Mouse (Mus musculus) Patski (cell line): Measurements from ENCODE around the gene Ncmap. TPM values are rescaled to one million over a fixed set of nuclear protein-coding genes. Genes with fewer than 3 reads are reported as not detected.

Experiments
- ATAC-seq: fragments of 100-300 bp; one replicate; pipeline ENCODE4 v1.8.0; 2021
- CTCF ChIA-PET: fragments of 350-600 bp; sonication (Branson Sonifier 250); formaldehyde crosslinking; loops from one replicate; lab custom pipeline; 2022; ENCODE audit warnings: inconsistent platforms; lab: Charles Lee
- POLR2A ChIA-PET: fragments of 350-600 bp; sonication (Branson Sonifier 250); formaldehyde crosslinking; loops from one replicate; lab custom pipeline; 2022; ENCODE audit warnings: antibody characterized with exemption, inconsistent platforms; lab: Charles Lee
- DNase-seq: peaks from one replicate; pipeline ENCODE4 v3.0.0-alpha.2; 2011; ENCODE audit warnings: low read depth, low spot score
- H3K27me3 ChIP-seq: fragments of 371-371 bp; one replicate; pipeline ENCODE4 v1.5.1; 2021
- CTCF ChIP-seq: fragments of 100-300 bp; IDR thresholded peaks from one replicate; pipeline ENCODE4 v1.5.1; 2021
- in situ Hi-C: fragments of 300-500 bp; cut with MboI; formaldehyde crosslinking; loops from 3 replicates; pipeline ENCODE4 v1.11.1; 2018; ENCODE audit warnings: low pct_unique_long_range_greater_than_20kb, mixed read lengths
- polyA plus RNA-seq: library from polyadenylated mRNA; unstranded; gene quantifications from one replicate; pipeline ENCODE4 v1.2.3, GENCODE M21; 2021

The Ncmap gene
- polyA plus RNA-seq, 1 experiment from 2014 or later, result not detected

DNA sequence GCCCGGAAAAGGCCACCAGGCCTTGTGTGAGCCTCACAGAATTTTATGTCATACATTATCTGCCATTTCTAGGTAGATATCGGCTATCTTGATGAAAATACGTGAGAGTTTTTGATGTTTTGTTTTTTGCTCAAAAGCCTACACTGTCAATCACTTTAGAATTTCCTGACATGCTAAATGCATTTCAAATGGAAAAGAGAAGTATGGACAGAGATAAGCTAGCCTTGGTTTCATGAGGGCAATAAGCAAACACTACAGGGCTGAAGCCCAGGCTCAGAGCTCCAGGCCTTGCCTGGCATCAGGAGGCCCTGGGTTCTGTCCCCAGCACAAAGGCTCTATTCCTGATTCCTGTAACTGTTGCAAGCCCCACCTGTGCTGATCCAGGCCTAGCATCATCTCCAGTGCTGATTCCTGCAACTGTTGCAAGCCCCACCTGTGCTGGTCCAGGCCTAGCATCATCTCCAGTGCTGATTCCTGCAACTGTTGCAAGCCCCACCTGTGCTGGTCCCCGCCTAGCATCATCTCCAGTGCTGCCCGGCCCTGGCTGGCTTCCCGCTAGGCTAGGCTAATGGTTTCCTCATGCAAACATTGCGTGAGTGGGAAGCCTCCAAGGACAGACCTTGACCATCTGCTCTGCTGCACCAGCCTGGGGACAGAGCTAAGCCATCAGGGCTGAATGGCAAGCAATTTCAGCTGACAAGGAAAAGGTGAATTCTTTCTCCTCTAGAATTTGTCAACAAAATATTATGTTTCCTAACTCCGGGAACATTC, 32.1 kb upstream of the Ncmap start:
- ATAC-seq, result no peak
- in situ Hi-C loops, result loop anchor here (5.0 kb wide), 1 partner anchor 48 kb away; no protein-coding TSS in a partner anchor

DNA sequence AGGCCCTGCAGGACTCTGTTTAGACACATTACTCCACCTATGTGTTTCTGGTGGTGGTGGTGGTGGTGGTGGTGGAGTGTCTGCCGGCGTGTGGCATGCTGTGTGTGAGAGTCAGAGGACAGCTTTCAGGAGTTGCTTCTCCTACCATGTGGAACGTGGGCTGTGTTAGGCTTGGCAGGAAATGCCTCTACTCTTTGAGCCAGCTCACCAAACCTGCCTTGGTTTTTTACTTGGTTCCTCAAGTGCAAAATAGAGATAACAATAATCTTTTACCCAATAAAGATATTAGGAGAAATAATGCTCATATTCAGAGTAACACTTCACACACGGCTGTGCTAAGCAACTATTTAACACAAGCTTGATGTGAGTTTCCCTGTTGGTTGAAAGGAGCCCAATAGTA, 31.4 kb upstream of the Ncmap start:
- ATAC-seq (no peak), DNase-seq (no peak)
- in situ Hi-C loops, result loop anchor here (5.0 kb wide), 1 partner anchor 47 kb away; no protein-coding TSS in a partner anchor
- TF ChIP-seq CTCF, result no peak
- ChIA-PET POLR2A (interaction anchor here (0.6 kb wide), 1 partner anchor 238 kb away, joined by 5 read pairs; no protein-coding TSS in a partner anchor), CTCF (interaction anchor here (1.5 kb wide), 1 partner anchor 18 kb away, joined by 4 read pairs; no protein-coding TSS in a partner anchor)
- no peaks in the 10 kb centered on the region for H3K27me3 ChIP-seq

More for the DNA sequence above, 32.1 kb upstream of the Ncmap start:
- DNase-seq, result no peak
- CTCF ChIA-PET, result interaction anchor here (1.5 kb wide), 1 partner anchor 19 kb away, joined by 4 read pairs; no protein-coding TSS in a partner anchor
- TF ChIP-seq CTCF, result no peak
- no peaks in the 10 kb centered on the region for H3K27me3 ChIP-seq
- POLR2A ChIA-PET, result no interaction called here

DNA sequence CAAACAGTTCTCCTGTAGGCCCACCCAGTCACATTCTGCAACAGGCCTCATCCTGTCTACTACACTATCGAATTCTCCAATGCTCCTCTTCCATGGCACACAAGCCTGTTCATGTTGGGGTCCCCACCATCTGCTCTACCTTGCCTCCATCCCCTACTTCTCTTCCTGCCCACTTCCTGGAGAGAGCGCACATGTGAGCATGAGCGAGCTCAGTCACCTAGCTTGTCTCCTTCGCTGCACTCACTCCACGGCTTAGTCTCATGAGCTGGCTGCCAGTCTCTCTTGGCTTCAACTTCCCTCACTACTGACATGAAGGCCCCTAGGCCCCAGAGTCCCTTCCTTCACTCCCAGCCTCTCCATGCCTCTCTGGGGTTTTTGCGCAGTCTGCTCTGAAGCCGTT, 28.6 kb upstream of the Ncmap start:
- ATAC-seq, result no peak
- H3K27me3 ChIP-seq, result no peaks in the 10 kb centered on the region
- in situ Hi-C loops, result loop anchor here (5.0 kb wide), 1 partner anchor 44 kb away; no protein-coding TSS in a partner anchor
- no peak for DNase-seq
- CTCF ChIA-PET, result no interaction called here
- no peak for TF ChIP-seq CTCF
- POLR2A ChIA-PET, result no interaction called here

DNA sequence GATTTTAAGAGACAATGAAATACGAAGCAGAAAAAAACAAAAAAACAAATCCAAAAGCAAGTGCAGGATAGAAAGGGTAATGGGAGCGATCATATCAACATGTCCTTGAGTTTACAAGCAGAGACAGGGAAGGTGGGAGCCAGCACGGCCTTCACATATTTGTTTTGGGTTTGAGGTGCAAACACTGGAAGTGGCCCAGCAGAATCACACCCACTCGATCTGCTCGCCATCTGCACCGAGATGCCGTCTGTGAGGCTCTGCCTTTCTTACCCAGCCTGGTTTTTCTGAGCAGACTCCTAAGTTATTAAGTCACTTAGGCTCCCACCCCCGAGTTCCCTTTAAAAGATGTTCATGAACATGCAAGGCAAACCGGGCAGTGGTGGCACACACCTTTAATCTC, 27.6 kb upstream of the Ncmap start:
- DNase-seq, result no peak
- no peak for TF ChIP-seq CTCF
- ChIA-PET POLR2A (no interaction called here), CTCF (no interaction called here)
- ATAC-seq, result no peak
- no peaks in the 10 kb centered on the region for H3K27me3 ChIP-seq
- in situ Hi-C loops, result loop anchor here (5.0 kb wide), 1 partner anchor 43 kb away; no protein-coding TSS in a partner anchor

DNA sequence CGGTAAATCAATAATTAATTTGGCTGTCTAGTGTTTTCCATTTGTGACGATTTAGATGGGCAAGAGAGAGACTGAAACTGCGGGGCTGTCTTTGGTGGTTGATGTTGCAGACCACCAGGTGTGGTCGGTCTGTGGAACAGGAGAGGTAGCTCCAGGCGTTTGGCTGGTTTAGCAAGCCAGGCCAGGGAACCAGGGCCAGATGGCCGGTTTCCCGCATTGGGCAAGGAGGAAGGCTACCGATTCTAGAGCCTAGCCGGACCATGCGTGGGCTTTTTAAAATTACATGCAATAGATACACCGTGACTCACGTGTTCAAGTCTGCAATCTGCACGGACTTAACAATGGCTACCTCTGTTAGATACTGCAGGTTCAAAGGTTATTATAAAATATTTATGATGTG, 22.9 kb upstream of the Ncmap start:
- no peaks in the 10 kb centered on the region for H3K27me3 ChIP-seq
- in situ Hi-C loops, result no loop called here
- ATAC-seq (no peak), DNase-seq (no peak)
- TF ChIP-seq CTCF, result no peak
- POLR2A ChIA-PET, result no interaction called here
- CTCF ChIA-PET, result no interaction called here

DNA sequence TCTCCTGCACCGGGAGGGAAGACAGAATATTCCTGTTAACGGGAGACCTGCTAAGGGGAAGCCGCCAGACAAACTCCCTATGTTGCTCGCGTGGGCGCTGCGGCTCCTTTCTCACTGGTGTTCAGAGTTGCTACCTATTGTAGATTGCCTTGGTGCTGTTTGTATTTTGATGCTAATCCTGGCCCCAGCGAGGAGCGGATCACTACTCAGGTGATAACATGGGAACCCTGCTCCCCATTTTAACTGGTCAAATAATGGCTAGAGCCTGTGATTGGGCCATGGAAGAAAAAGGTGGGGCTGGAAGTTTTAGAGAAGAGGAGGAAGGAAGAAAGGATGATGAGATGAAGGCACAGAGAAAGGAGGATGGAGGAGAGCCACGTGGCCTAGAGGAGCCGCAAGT, 22.4 kb upstream of the Ncmap start:
- in situ Hi-C loops, result no loop called here
- no peak for ATAC-seq
- no peak for TF ChIP-seq CTCF

DNA sequence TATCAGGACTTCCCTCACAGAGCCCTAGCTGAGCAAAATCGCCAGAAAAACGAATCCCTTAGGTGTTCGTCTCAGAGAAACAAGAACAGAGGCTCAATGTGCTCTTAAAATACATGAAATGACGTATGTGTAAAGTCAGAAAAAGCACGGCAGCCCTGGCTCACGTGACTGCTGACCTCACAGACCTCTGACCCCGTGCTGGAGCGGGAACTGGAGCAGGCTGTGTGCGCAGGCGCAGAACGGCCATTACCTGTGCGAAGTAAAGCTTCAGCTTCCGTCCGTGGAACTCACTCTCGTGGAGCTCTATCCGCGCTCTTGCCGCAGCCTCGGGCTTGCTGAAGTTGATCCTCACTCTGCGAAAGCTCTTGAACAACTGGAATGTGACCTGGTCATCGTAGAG, 22.0 kb upstream of the Ncmap start:
- in situ Hi-C loops, result loop anchor here (10.0 kb wide), 1 partner anchor 55 kb away; no protein-coding TSS in a partner anchor
- ChIA-PET POLR2A (no interaction called here), CTCF (no interaction called here)
- DNase-seq (no peak), ATAC-seq (no peak)
- H3K27me3 ChIP-seq, result no peaks in the 10 kb centered on the region
- no peak for TF ChIP-seq CTCF

More for the DNA sequence above, 22.4 kb upstream of the Ncmap start:
- ChIA-PET POLR2A (no interaction called here), CTCF (no interaction called here)
- H3K27me3 ChIP-seq, result no peaks in the 10 kb centered on the region
- no peak for DNase-seq

DNA sequence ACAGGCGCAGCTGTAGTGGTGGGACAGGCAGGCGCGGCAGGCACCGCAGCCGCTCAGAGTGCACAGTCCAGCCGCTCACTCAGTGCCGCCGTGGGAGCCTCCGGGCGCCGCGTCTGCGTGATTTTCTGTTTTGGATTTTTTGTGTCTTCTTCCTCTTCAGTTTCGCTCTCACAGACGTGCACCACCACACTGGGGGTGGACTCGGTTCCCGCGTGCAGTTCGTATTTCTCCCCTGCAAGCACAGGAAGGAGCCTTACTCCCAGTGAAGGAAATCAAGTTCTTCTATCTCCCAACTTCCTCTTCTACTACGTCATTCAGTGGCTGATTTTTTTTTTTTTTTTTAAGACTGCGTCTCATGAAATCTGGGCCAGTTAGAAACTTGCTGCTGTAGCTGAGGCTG, 18.3 kb upstream of the Ncmap start:
- POLR2A ChIA-PET, result no interaction called here
- CTCF ChIA-PET, result no interaction called here
- ATAC-seq, result no peak
- no peak for DNase-seq
- no peak for TF ChIP-seq CTCF
- H3K27me3 ChIP-seq, result no peaks in the 10 kb centered on the region
- in situ Hi-C loops, result loop anchor here (10.0 kb wide), 1 partner anchor 52 kb away; no protein-coding TSS in a partner anchor

DNA sequence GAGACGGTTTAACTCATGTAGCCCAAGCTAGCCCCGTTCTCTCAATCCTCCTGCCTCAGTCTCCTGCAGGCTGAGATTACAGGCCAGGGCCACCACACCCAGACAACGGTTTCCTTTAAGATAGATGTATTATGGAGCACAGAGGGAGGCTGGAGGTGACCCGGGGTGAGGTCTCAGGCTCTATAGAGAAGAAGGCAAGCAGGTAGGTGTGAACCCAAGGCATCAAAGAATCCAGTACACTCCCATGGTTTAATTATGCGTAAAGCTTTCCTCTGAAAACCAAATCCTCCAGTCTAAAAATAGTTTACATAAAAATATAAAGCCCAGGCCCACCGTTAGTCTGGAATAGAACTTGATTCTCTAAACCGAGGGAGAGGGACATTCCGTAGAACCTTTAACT, 15.5 kb upstream of the Ncmap start:
- TF ChIP-seq CTCF, result no peak
- no peaks in the 10 kb centered on the region for H3K27me3 ChIP-seq
- ATAC-seq, result no peak
- DNase-seq, result no peak
- ChIA-PET POLR2A (interaction anchor here (2.4 kb wide), 1 partner anchor 31 kb away, joined by 8 read pairs; no protein-coding TSS in a partner anchor), CTCF (no interaction called here)
- in situ Hi-C loops, result loop anchor here (10.0 kb wide), 1 partner anchor 49 kb away; no protein-coding TSS in a partner anchor

DNA sequence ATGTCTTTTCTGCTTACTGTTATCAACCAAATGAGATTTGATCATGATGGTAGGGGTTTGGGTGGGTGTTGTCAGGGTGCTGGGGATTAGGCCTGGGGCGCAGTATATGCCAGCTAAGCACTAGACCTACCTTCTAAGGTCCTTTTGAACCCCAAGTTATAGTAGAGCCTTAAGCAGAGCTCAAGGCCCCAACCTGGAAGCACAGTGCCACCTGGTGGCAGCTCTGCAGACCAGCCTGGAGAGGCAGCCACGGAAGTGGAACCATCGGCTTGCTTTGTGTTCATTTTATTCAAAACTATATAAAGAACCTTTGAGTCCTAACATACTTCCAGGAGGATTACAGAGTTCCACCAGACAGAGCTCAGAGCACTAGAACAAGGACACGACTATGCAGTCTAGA, 13.6 kb upstream of the Ncmap start:
- in situ Hi-C loops, result loop anchor here (10.0 kb wide), 1 partner anchor 47 kb away; no protein-coding TSS in a partner anchor
- peak; percentile 94 for TF ChIP-seq CTCF
- no peak for ATAC-seq

DNA sequence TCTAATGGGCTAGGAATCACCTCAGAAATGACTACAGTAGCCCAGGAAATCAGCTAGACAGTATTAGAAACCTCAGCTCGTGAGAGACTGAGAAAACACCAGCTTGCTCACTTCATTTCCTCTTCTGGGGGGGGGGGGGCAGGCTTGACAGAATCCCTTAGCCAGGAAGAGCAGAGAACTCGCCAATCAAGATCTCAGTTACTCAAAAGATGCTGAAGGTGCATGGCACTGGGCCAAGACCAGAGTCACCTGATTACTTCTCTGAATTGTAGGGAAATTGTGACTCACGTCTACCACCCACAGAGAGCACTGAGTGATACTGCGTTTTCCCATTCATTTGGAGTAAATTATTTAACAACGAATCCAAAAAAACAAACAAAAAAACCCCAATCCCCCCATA, 8.2 kb upstream of the Ncmap start:
- in situ Hi-C loops, result no loop called here
- TF ChIP-seq CTCF, result no peak
- DNase-seq (peak; percentile 73), ATAC-seq (peak; percentile 47)
- ChIA-PET POLR2A (interaction anchor here (0.6 kb wide), 1 partner anchor 385 kb away, joined by 3 read pairs; no protein-coding TSS in a partner anchor), CTCF (no interaction called here)
- H3K27me3 ChIP-seq, result no peaks in the 10 kb centered on the region

More for the DNA sequence above, 13.6 kb upstream of the Ncmap start:
- no peaks in the 10 kb centered on the region for H3K27me3 ChIP-seq
- POLR2A ChIA-PET, result interaction anchor here (0.6 to 2.4 kb wide), 2 partner anchors 29 to 459 kb away, joined by 7 to 8 read pairs; no protein-coding TSS in a partner anchor
- CTCF ChIA-PET, result interaction anchor here (0.8 to 3.2 kb wide), 19 partner anchors 9 to 81 kb away, joined by 3 to 42 read pairs (median 5); partner anchors contain the start of genes Rcan3 and Srrm1
- DNase-seq, result no peak
